Mouse (Mus musculus) yolk sac, embryonic 10.5 days (tissue): ENCODE data around the gene Urb1.
"Not testable (repeated sequence)": the region's sequence is repeated elsewhere in the genome, so short reads cannot be mapped to it uniquely, and the experiment has no call there.

Experiments used
- DNase-seq: peaks from one replicate; pipeline ENCODE4 v3.0.0-alpha.2; 2017; ENCODE audit warnings: low spot score

The Urb1 gene

GRCm38 (mm10) chr16:90809975-90810715, at the start of gene Urb1:
TSS of gene Urb1 (minus strand) at chr16:90810413.
- DNase-seq, result peak; percentile 98

GRCm38 (mm10) chr16:90858206-90858605, 48.0 kb upstream of the Urb1 start:
- DNase-seq, result no peak

- DNase-seq, result no peak
Observed at GRCm38 (mm10) chr16:90856552-90857200, 46.5 kb upstream of the Urb1 start.

- no peak for DNase-seq
Observed at GRCm38 (mm10) chr16:90851621-90852334, 41.6 kb upstream of the Urb1 start.

- DNase-seq, result no peak
Observed at GRCm38 (mm10) chr16:90850881-90851280, 40.7 kb upstream of the Urb1 start.

GRCm38 (mm10) chr16:90849262-90849661, 39.0 kb upstream of the Urb1 start:
- DNase-seq, result no peak

GRCm38 (mm10) chr16:90848697-90849096, 38.5 kb upstream of the Urb1 start:
- no peak for DNase-seq

GRCm38 (mm10) chr16:90845591-90845990, 35.4 kb upstream of the Urb1 start:
- DNase-seq, result no peak

GRCm38 (mm10) chr16:90845038-90845437, 34.8 kb upstream of the Urb1 start:
- DNase-seq, result no peak

GRCm38 (mm10) chr16:90842164-90842563, 32.0 kb upstream of the Urb1 start:
- no peak for DNase-seq

- no peak for DNase-seq
Observed at GRCm38 (mm10) chr16:90837431-90837830, 27.2 kb upstream of the Urb1 start.

- DNase-seq, result no peak
Observed at GRCm38 (mm10) chr16:90833041-90833791, 23.0 kb upstream of the Urb1 start.

- DNase-seq, result no peak
Observed at GRCm38 (mm10) chr16:90832495-90832894, 22.3 kb upstream of the Urb1 start.

- DNase-seq, result no peak
Observed at GRCm38 (mm10) chr16:90831676-90832075, 21.5 kb upstream of the Urb1 start.

- DNase-seq, result peak; percentile 41
Observed at GRCm38 (mm10) chr16:90830686-90831439, 20.6 kb upstream of the Urb1 start.

- peak; percentile 74 for DNase-seq
Observed at GRCm38 (mm10) chr16:90829894-90830685, 19.9 kb upstream of the Urb1 start.

- DNase-seq, result no peak
Observed at GRCm38 (mm10) chr16:90829136-90829535, 18.9 kb upstream of the Urb1 start.

GRCm38 (mm10) chr16:90827498-90827897, 17.3 kb upstream of the Urb1 start:
- no peak for DNase-seq

- DNase-seq, result no peak
Observed at GRCm38 (mm10) chr16:90826457-90826856, 16.2 kb upstream of the Urb1 start, which contains the start of gene Eva1c. TSS of gene Eva1c (plus strand) at chr16:90826719.

- DNase-seq, result no peak
Observed at GRCm38 (mm10) chr16:90826041-90826440, 15.8 kb upstream of the Urb1 start.

GRCm38 (mm10) chr16:90823986-90824385, 13.8 kb upstream of the Urb1 start:
- not testable (repeated sequence) for DNase-seq
